ENCODE assay signal across 8 mouse cellular contexts in genomic region chr12:13145186-13146115, GRCm38 (mm10).
DNase-seq lines count a peak whose midpoint lies in the region; ATAC-seq lines count a peak whose summit lies in the region.

No protein-coding gene starts in this region.

- H3K4me1 ChIP-seq in neural tube, embryonic 15.5 days = peaks cover 6% of the 10 kb centered on the region; the same call in 1 of the 2 replicates
- H3K4me1 ChIP-seq in heart, embryonic 14.5 days (ENCODE audit: control insufficient read depth in 2 of 2, insufficient read depth in 2 of 2, low read length in 2 of 2) = peaks cover 4 to 7% of the 10 kb centered on the region in 2 experiments
- peaks cover 17% of the 10 kb centered on the region for H3K4me1 ChIP-seq in limb, embryonic 10.5 days
- peaks cover 11% of the 10 kb centered on the region for H3K4me1 ChIP-seq in stomach, embryonic 16.5 days (ENCODE audit: control insufficient read depth, insufficient read depth, low read length)

- no peaks in the 10 kb centered on the region for H3K27me3 ChIP-seq in neural tube, embryonic 15.5 days (replicated peaks)
- no peaks in the 10 kb centered on the region for H3K27me3 ChIP-seq in heart, embryonic 14.5 days (ENCODE audit: control insufficient read depth, insufficient read depth, low read length)
- no peaks in the 10 kb centered on the region for H3K27me3 ChIP-seq in limb, embryonic 10.5 days (ENCODE audit: low read depth, poor library complexity, severe bottlenecking)
- H3K27me3 ChIP-seq in stomach, embryonic 16.5 days (ENCODE audit: control insufficient read depth, insufficient read depth, low read length) = no peaks in the 10 kb centered on the region

- no peaks in the 10 kb centered on the region for H3K36me3 ChIP-seq in neural tube, embryonic 15.5 days
- no peaks in the 10 kb centered on the region for H3K36me3 ChIP-seq in heart, embryonic 14.5 days (ENCODE audit: control insufficient read depth, insufficient read depth, low read length)
- H3K36me3 ChIP-seq in limb, embryonic 10.5 days = no peaks in the 10 kb centered on the region
- H3K36me3 ChIP-seq in stomach, embryonic 16.5 days (ENCODE audit: control insufficient read depth, insufficient read depth, low read length) = no peaks in the 10 kb centered on the region

- no peak for ATAC-seq in neural tube, embryonic 15.5 days (ENCODE audit: low FRiP score)
- ATAC-seq in heart, embryonic 14.5 days (ENCODE audit: insufficient number of reproducible peaks, insufficient read depth, low FRiP score, low read depth) = peak; percentile 66
- ATAC-seq in stomach, embryonic 16.5 days (ENCODE audit: insufficient read depth, low FRiP score) = peak; percentile 72; the same call in 1 of the 2 replicates

- no peak overlapping the region for H3K4me3 ChIP-seq in neural tube, embryonic 15.5 days (replicated peaks)
- H3K4me3 ChIP-seq in heart, embryonic 14.5 days (ENCODE audit: control insufficient read depth in 1 of 2, insufficient read depth in 1 of 2, low read depth in 1 of 2, low read length in 2 of 2) = no peak overlapping the region
- no peak overlapping the region for H3K4me3 ChIP-seq in limb, embryonic 10.5 days
- H3K4me3 ChIP-seq in stomach, embryonic 16.5 days (replicated peaks; ENCODE audit: low read length) = no peak overlapping the region

- H3K4me2 ChIP-seq in neural tube, embryonic 15.5 days = no peak overlapping the region
- no peak overlapping the region for H3K4me2 ChIP-seq in heart, embryonic 14.5 days (ENCODE audit: low read length)
- H3K4me2 ChIP-seq in stomach, embryonic 16.5 days (ENCODE audit: low read depth, low read length) = no peak overlapping the region

- no peak overlapping the region for H3K9ac ChIP-seq in neural tube, embryonic 15.5 days (replicated peaks)
- no peak overlapping the region for H3K9ac ChIP-seq in heart, embryonic 14.5 days (ENCODE audit: low read length)
- no peak overlapping the region for H3K9ac ChIP-seq in stomach, embryonic 16.5 days (ENCODE audit: low read length)

- 0 out of 2 replicates have a peak overlapping the region, but pooled peaks have one; percentile 13 for H3K27ac ChIP-seq in neural tube, embryonic 15.5 days (replicated peaks)
- peak overlapping the region; percentile 57 to 68 for H3K27ac ChIP-seq in heart, embryonic 14.5 days (replicated peaks in 1 of 2; ENCODE audit: control insufficient read depth in 1 of 2, insufficient read depth in 1 of 2, low read depth in 2 of 2, low read length in 2 of 2)
- H3K27ac ChIP-seq in limb, embryonic 10.5 days = peak overlapping the region; percentile 53; the same call in 1 of the 2 replicates
- peak overlapping the region; percentile 41 for H3K27ac ChIP-seq in stomach, embryonic 16.5 days (ENCODE audit: low read length)

- no peaks in the 10 kb centered on the region for H3K9me3 ChIP-seq in neural tube, embryonic 15.5 days (replicated peaks)
- H3K9me3 ChIP-seq in heart, embryonic 14.5 days (ENCODE audit: control insufficient read depth, low read length) = no peaks in the 10 kb centered on the region
- no peaks in the 10 kb centered on the region for H3K9me3 ChIP-seq in limb, embryonic 10.5 days (replicated peaks)
- no peaks in the 10 kb centered on the region for H3K9me3 ChIP-seq in stomach, embryonic 16.5 days (replicated peaks; ENCODE audit: control insufficient read depth, low read length)

- no peak for DNase-seq in neural tube, embryonic 10.5 days (ENCODE audit: extremely low spot score, low spot score)
- no peak for DNase-seq in limb, embryonic 10.5 days (ENCODE audit: low spot score)
- DNase-seq in layer of hippocampus, postnatal 14 days (ENCODE audit: low spot score in 2 of 2) = no peak
- DNase-seq in thymus, postnatal 14 days = no peak
- DNase-seq in ovary, postnatal 10 days (ENCODE audit: low spot score) = no peak

- WGBS in neural tube, embryonic 15.5 days = 71% methylated on average over 10 of the region's 10 CpGs
- 36% methylated on average over 10 of the region's 10 CpGs for WGBS in heart, embryonic 14.5 days
- 68% methylated on average over 10 of the region's 10 CpGs for WGBS in limb, embryonic 10.5 days
- WGBS in stomach, embryonic 16.5 days = 28% methylated on average over 10 of the region's 10 CpGs
